In genomic region chr3:58416726-58417437, GRCm38 (mm10) we compare ENCODE assay signal across 8 mouse cellular contexts. TPM values are rescaled to one million over a fixed set of nuclear protein-coding genes. Genes with fewer than 3 reads are reported as not detected.
DNase-seq lines count a peak whose midpoint lies in the region; ATAC-seq lines count a peak whose summit lies in the region.

No protein-coding gene starts in this region.

- peak; percentile 10 for ATAC-seq in inflammation-experienced regulatory T-cells, adult 6 months

- intact Hi-C loops in gastrocnemius, postnatal 14 days (cut with DNase I; ENCODE audit: low total_unique reads) = loop anchor here (10.0 kb wide), 2 partner anchors 68 to 252 kb away; no protein-coding TSS in a partner anchor
- intact Hi-C loops in left cerebral cortex, postnatal 36 days (cut with DNase I) = loop anchor here (1.0 to 5.0 kb wide), 3 partner anchors 73 to 570 kb away; partner anchors contain the start of gene Pfn2

- peak; percentile 71 for DNase-seq in adipocyte (ENCODE audit: low spot score)
- peak; percentile 57 for DNase-seq in embryo, embryonic 10 days (ENCODE audit: low spot score)
- DNase-seq in gastrocnemius, postnatal 14 days = peak; percentile 50
- peak; percentile 47 to 55 for DNase-seq in left cerebral cortex, postnatal 36 days (ENCODE audit: low spot score in 2 of 2)
- DNase-seq in mesoderm, embryonic 11.5 days (ENCODE audit: low read depth, low spot score) = peak; percentile 21
- peak; percentile 48 for DNase-seq in right cerebral cortex, postnatal 14 days
- peak; percentile 69 for DNase-seq in yolk sac, embryonic 10.5 days (ENCODE audit: low spot score)

RNA-seq across cellular contexts. Expression of gene Tsc22d2, which starts 2.4 kb away (rescaled TPM):
- total RNA-seq in gastrocnemius, postnatal 14 days (2021) = 10 to 100 TPM; 19.9 to 20.4 TPM
- 10 to 100 TPM; 10.4 to 16.1 (median 13.1) TPM for polyA plus RNA-seq in inflammation-experienced regulatory T-cells, adult 6 months (2017; shearing (Covaris generic))
- total RNA-seq in left cerebral cortex, postnatal 36 days (2021) = 10 to 100 TPM; 35.9 to 36.8 TPM

Comparison
In these comparisons a context has a peak if more than half of its experiments do, and no peak if none do; other contexts are left out.
1. Peak in every context shown above with its lines: DNase-seq and ATAC-seq.
2. DNase-seq: peak in every context shown above with its lines; median percentile 71 in adipocyte; 69 in yolk sac, embryonic 10.5 days; 57 in embryo, embryonic 10 days; 51 in left cerebral cortex, postnatal 36 days; 50 in gastrocnemius, postnatal 14 days; 48 in right cerebral cortex, postnatal 14 days; 21 in mesoderm, embryonic 11.5 days.